In the genomic region with DNA sequence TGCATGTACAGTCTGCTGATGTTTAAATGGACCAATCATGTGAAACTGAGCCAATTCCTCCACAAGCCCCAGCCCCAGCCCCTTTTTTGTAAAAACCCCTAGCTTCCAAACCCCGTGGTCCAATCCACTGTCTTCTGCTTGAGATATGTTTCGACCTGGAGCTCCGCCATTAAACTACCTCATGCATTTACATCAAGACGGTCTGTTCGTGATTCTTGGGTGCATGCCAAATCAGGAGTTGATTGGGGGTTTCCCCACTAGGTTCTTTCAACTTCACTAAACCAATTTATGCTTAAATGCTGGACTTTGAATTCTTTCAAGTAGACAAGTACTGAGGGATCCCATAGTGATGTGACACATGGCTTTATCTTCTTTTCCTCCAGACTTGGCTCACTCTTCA, we compare ENCODE assay signal across 15 mouse cellular contexts.
"Had no signal": no experiment of that assay in that cellular context is flagged by ENCODE, and none has a peak within 500 bp of the region (broad histone marks: within the 10 kb centered on the region; RNA-seq: fewer than 3 reads in every experiment).

No protein-coding gene starts in this region.

- DNase-seq: retina, postnatal 1 day; right cerebral cortex, adult 18-20 months; right cerebral cortex, postnatal 14 days; right cerebral cortex, postnatal 25 days; right cerebral cortex, postnatal 4 days; spleen, adult 18-20 months; thymus, adult 18-20 months; thymus, adult 2 months; thymus, postnatal 14 days; thymus, postnatal 25 days; thymus, postnatal 36 days; thymus, postnatal 4 days had no signal

- H3K27ac ChIP-seq: neural tube, embryonic 15.5 days; stomach, embryonic 15.5 days; stomach, postnatal 0 days had no signal

- H3K27me3 ChIP-seq: neural tube, embryonic 15.5 days; stomach, embryonic 15.5 days had no signal

- H3K4me2 ChIP-seq: neural tube, embryonic 15.5 days; stomach, embryonic 15.5 days had no signal

- H3K9me3 ChIP-seq: neural tube, embryonic 15.5 days; stomach, embryonic 15.5 days had no signal

- H3K4me3 ChIP-seq: neural tube, embryonic 15.5 days; stomach, embryonic 15.5 days had no signal

- H3K9ac ChIP-seq: neural tube, embryonic 15.5 days; stomach, embryonic 15.5 days had no signal

- H3K36me3 ChIP-seq: neural tube, embryonic 15.5 days; stomach, embryonic 15.5 days had no signal
